Mouse (Mus musculus): ENCODE data around the gene Bpnt1.

- TF ChIP-seq ZNF384 (IDR thresholded peaks at IDR 0.05; ENCODE audit: low read depth, low read length) = no peak
- TF ChIP-seq HCFC1 (IDR thresholded peaks at IDR 0.05; ENCODE audit: borderline replicate concordance, insufficient read depth, low read length) = no peak
- TF ChIP-seq ZC3H11A (IDR thresholded peaks at IDR 0.05; ENCODE audit: borderline replicate concordance, low read depth, low read length) = no peak
- no peak for TF ChIP-seq CHD2 (IDR thresholded peaks at IDR 0.05; ENCODE audit: low read depth, low read length)
Measured at GRCm38 (mm10) chr1:185333651-185334050, 1.7 kb downstream of the Bpnt1 start.
